Mouse (Mus musculus) kidney, postnatal 25 days (tissue): Measurements from ENCODE around the gene Sfxn3.
A peak's percentile ranks its signal among the peaks of the same experiment; 100 is the strongest.

ENCODE experiments used
- DNase-seq, 2 experiments: peaks; one replicate each; pipeline ENCODE4 v3.0.0; 2021; ENCODE audit warnings: mixed read lengths in 2 of 2

The Sfxn3 gene

GRCm38 (mm10) chr19:45076586-45077510, 29.5 kb downstream of the Sfxn3 start:
- DNase-seq: peak; percentile 63 to 74

GRCm38 (mm10) chr19:45077742-45078645, 30.7 kb downstream of the Sfxn3 start:
- DNase-seq: no peak

- peak in 1 of 2 experiments; percentile 15 for DNase-seq
Observed at GRCm38 (mm10) chr19:45078971-45079764, 31.9 kb downstream of the Sfxn3 start.

GRCm38 (mm10) chr19:45079769-45080515, 32.6 kb downstream of the Sfxn3 start:
- peak; percentile 55 to 77 for DNase-seq

- DNase-seq: no peak
Observed at GRCm38 (mm10) chr19:45080711-45081110, 33.4 kb downstream of the Sfxn3 start.

- DNase-seq: peak; percentile 52 to 76
Observed at GRCm38 (mm10) chr19:45081279-45081678, 34.0 kb downstream of the Sfxn3 start.

GRCm38 (mm10) chr19:45081841-45082550, 34.7 kb downstream of the Sfxn3 start:
- peak; percentile 57 to 71 for DNase-seq

- DNase-seq: peak; percentile 57 to 75
Observed at GRCm38 (mm10) chr19:45097868-45098267, 50.6 kb downstream of the Sfxn3 start.

- DNase-seq: peak in 1 of 2 experiments; percentile 15
Observed at GRCm38 (mm10) chr19:45100486-45101270, 53.4 kb downstream of the Sfxn3 start.

GRCm38 (mm10) chr19:45105591-45105990, 58.3 kb downstream of the Sfxn3 start:
- no peak for DNase-seq
